Mouse (Mus musculus) heart, embryonic 10.5 days (tissue): ENCODE data around the gene Lmo7. TPM values are rescaled to one million over a fixed set of nuclear protein-coding genes. Genes with fewer than 3 reads are reported as not detected.

Experiments
- DNase-seq: peaks from one replicate; pipeline ENCODE4 v3.0.0-alpha.2; 2017; ENCODE audit warnings: low spot score
- H3K27ac ChIP-seq: fragments of 300-500 bp; sonication (generic); 2 replicates; pipeline ENCODE4 v1.5.1; 2016; ENCODE audit warnings: mild to moderate bottlenecking
- H3K27me3 ChIP-seq: fragments of 300-500 bp; sonication (generic); 2 replicates; pipeline ENCODE4 v1.6.1; 2016; ENCODE audit warnings: mild to moderate bottlenecking; ENCODE audit not compliant: poor library complexity, insufficient read depth, severe bottlenecking
- H3K36me3 ChIP-seq: fragments of 300-500 bp; sonication (generic); 2 replicates; pipeline ENCODE4 v1.6.1; 2016; ENCODE audit warnings: mild to moderate bottlenecking, moderate library complexity
- H3K4me1 ChIP-seq: fragments of 300-500 bp; sonication (generic); 2 replicates; pipeline ENCODE4 v1.6.1; 2016; ENCODE audit warnings: mild to moderate bottlenecking
- H3K4me3 ChIP-seq: fragments of 300-500 bp; sonication (generic); 2 replicates; pipeline ENCODE4 v1.5.1; 2016; ENCODE audit warnings: mild to moderate bottlenecking, moderate library complexity
- H3K9me3 ChIP-seq: fragments of 300-500 bp; sonication (generic); 2 replicates; pipeline ENCODE4 v1.6.1; 2016; ENCODE audit warnings: mild to moderate bottlenecking, moderate library complexity
- WGBS: fragments of 180-500 bp; shearing (Covaris S2); methylation state at CpG from one replicate; pipeline ENCODE4 v1.1.7; 2016; 5-methylcytosine and 5-hydroxymethylcytosine counted together
- polyA plus RNA-seq: library from polyadenylated mRNA; unstranded; fragments of >200 nt; fragmentation: Nextera tagmentation; extraction: Ambion mirVana; gene quantifications from 2 replicates; pipeline ENCODE4 v1.2.1, GENCODE M21; 2016

Lmo7 gene
- polyA plus RNA-seq, 1 experiment from 2014 or later = 79.4 TPM

- Histone ChIP-seq H3K36me3 (peaks cover 44% of the 10 kb centered on the region), H3K27me3 (no peaks in the 10 kb centered on the region), H3K27ac (no peak overlapping the region), H3K4me1 (no peaks in the 10 kb centered on the region), H3K9me3 (no peaks in the 10 kb centered on the region), H3K4me3 (no peak overlapping the region)
- WGBS = 84% methylated on average over 7 of the region's 7 CpGs
- no peak for DNase-seq
Measured at GRCm38 (mm10) chr14:101911983-101912382, 182.2 kb downstream of the Lmo7 start.

DNA sequence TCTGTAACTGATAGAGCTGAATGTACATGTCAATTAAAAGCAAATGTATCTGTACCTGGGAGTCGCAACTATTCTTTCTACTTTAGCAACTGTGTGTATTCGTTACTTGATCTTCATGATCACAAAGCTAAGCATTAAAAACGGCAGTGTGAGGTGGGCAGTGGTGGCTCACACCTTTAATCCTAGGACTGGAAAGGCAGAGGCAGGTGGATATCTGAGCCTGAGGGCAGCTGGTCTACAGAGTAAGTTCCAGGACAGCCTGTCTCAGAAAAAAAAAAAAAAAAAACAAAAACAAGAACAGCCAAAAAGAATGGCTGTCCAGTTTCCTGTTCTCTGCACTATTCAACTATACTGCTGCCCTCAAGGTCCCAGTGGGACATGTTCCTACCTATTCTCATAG lies 182.6 kb downstream of the Lmo7 start:
- peaks cover 46% of the 10 kb centered on the region for H3K36me3 ChIP-seq
- DNase-seq = no peak
- H3K4me3 ChIP-seq = no peak overlapping the region
- no peaks in the 10 kb centered on the region for H3K27me3 ChIP-seq
- H3K27ac ChIP-seq = no peak overlapping the region
- 82% methylated on average over 3 of the region's 3 CpGs for WGBS
- no peaks in the 10 kb centered on the region for H3K4me1 ChIP-seq
- no peaks in the 10 kb centered on the region for H3K9me3 ChIP-seq

DNA sequence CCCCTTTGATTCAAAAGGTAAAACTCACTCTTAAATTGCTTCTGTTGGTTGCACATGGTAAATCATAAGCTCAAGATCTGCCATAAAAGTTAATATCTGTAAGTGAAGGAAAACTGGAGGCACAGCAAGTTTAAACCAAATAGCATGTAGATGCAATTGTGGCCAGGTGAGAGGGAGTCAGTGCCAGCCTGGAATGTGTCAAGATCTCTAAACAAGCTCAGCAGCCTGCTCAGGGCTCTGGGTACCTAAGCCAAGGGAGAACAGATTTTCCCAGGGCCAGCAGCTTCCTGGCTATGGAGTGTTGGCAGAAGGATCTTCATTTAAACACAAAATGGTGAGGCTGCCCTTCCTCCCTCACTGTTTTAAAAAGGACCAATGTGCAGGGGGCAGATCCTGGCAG lies 184.6 kb downstream of the Lmo7 start:
- Histone ChIP-seq H3K36me3 (peaks cover 53% of the 10 kb centered on the region), H3K27ac (no peak overlapping the region)

GRCm38 (mm10) chr14:101915867-101916266 lies 186.1 kb downstream of the Lmo7 start:
- DNase-seq = no peak
- no peaks in the 10 kb centered on the region for H3K9me3 ChIP-seq
- no peak overlapping the region for H3K27ac ChIP-seq
- no peaks in the 10 kb centered on the region for H3K4me1 ChIP-seq
- no peak overlapping the region for H3K4me3 ChIP-seq
- H3K36me3 ChIP-seq = peaks cover 64% of the 10 kb centered on the region
- no peaks in the 10 kb centered on the region for H3K27me3 ChIP-seq
- 74% methylated on average over 8 of the region's 8 CpGs for whole genome bisulfite sequencing

More for the DNA sequence above, 184.6 kb downstream of the Lmo7 start:
- no peak for DNase-seq
- H3K4me3 ChIP-seq = no peak overlapping the region
- H3K27me3 ChIP-seq = no peaks in the 10 kb centered on the region
- H3K9me3 ChIP-seq = no peaks in the 10 kb centered on the region
- no peaks in the 10 kb centered on the region for H3K4me1 ChIP-seq

DNA sequence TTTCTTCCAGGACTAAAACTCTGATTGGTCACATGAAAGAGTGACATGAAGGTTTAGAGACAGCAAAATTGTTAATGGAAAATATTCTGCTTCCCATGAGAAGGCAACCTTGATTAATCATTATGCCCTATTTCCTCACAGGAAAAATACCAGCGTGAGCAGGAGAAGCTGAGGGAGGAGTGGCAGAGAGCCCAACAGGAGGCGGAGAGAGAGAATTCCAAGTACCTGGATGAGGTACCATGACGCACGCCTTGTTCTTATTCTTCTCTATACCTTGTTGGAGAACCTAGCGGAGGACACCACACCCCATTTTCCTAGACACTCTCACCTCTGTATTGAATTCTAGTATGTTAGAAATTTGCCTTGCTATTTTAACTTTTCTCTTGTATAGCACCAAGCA lies 188.7 kb downstream of the Lmo7 start:
- Histone ChIP-seq H3K27ac (no peak overlapping the region), H3K4me3 (no peak overlapping the region), H3K4me1 (no peaks in the 10 kb centered on the region), H3K27me3 (no peaks in the 10 kb centered on the region), H3K9me3 (no peaks in the 10 kb centered on the region), H3K36me3 (peaks cover 66% of the 10 kb centered on the region)
- no peak for DNase-seq
- 92% methylated on average over 5 of the region's 5 CpGs for WGBS

- no peaks in the 10 kb centered on the region for H3K4me1 ChIP-seq
- 82% methylated on average over 12 of the region's 12 CpGs for WGBS
- no peaks in the 10 kb centered on the region for H3K9me3 ChIP-seq
- peaks cover 70% of the 10 kb centered on the region for H3K36me3 ChIP-seq
- H3K27ac ChIP-seq = no peak overlapping the region
- H3K27me3 ChIP-seq = no peaks in the 10 kb centered on the region
- no peak overlapping the region for H3K4me3 ChIP-seq
- DNase-seq = no peak
Measured at GRCm38 (mm10) chr14:101927646-101928244, 198.0 kb downstream of the Lmo7 start.

DNA sequence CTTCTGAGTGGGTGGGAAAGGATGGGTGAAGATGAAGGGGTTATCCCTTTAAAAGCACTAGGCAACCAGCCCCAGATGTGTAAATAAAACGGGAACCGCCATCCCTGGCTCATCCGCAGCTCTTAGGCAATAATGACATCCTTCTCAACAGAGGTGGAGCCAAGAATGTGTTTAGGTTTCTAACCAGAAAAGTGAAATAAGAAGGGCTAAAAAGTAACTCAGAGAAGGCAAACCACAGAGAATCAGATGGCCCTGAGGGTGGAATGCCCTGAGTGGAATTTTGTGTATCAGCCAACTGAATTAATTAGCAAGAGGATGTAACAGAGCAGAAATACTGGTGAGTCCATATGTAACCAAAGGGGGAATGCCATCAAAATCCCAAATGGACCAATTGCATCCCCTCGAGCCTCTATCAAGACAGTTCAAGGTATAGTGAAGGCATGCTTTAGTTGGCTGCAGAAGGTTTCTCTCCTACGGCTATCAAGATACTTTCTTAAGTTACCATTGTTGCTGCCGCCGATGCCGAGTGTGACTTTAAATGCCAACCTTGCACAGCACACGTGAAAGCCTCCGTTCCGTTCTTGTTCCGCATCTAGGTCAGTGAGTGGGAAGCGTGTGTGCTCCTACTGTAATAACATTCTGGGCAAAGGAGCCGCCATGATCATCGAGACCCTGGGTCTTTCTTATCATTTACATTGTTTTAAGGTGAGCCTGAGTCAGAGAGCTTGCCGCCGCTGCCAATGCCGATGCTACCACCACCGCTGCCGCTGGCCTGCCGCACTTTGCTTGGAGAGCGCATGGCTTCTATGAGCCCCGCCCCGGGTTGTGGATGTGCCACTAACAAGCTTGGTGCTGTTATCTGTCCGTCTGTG lies 201.1 kb downstream of the Lmo7 start:
- Histone ChIP-seq H3K36me3 (peaks cover 76% of the 10 kb centered on the region), H3K4me3 (no peak overlapping the region), H3K9me3 (no peaks in the 10 kb centered on the region), H3K27me3 (no peaks in the 10 kb centered on the region), H3K27ac (no peak overlapping the region), H3K4me1 (no peaks in the 10 kb centered on the region)
- WGBS = 92% methylated on average over 25 of the region's 25 CpGs
- DNase-seq = no peak

GRCm38 (mm10) chr14:101931448-101931750 lies 201.6 kb downstream of the Lmo7 start:
- Histone ChIP-seq H3K9me3 (no peaks in the 10 kb centered on the region), H3K4me1 (no peaks in the 10 kb centered on the region), H3K4me3 (no peak overlapping the region), H3K27ac (no peak overlapping the region), H3K27me3 (no peaks in the 10 kb centered on the region), H3K36me3 (peaks cover 70% of the 10 kb centered on the region)
- 85% methylated on average over 4 of the region's 4 CpGs for WGBS
- no peak for DNase-seq

- DNase-seq = no peak
- 88% methylated on average over 9 of the region's 9 CpGs for WGBS
- Histone ChIP-seq H3K27ac (no peak overlapping the region), H3K4me3 (no peak overlapping the region), H3K9me3 (no peaks in the 10 kb centered on the region), H3K27me3 (no peaks in the 10 kb centered on the region), H3K36me3 (peaks cover 54% of the 10 kb centered on the region), H3K4me1 (no peaks in the 10 kb centered on the region)
Measured at GRCm38 (mm10) chr14:101933551-101933950, 203.8 kb downstream of the Lmo7 start.

GRCm38 (mm10) chr14:101942971-101943370 lies 213.2 kb downstream of the Lmo7 start:
- H3K36me3 ChIP-seq = no peaks in the 10 kb centered on the region
- WGBS = 10% methylated on average over 4 of the region's 4 CpGs
- no peaks in the 10 kb centered on the region for H3K4me1 ChIP-seq
- DNase-seq = no peak
- H3K27me3 ChIP-seq = no peaks in the 10 kb centered on the region
- peak overlapping the region; percentile 56; the same call in 1 of the 2 replicates for H3K27ac ChIP-seq
- no peaks in the 10 kb centered on the region for H3K9me3 ChIP-seq
- H3K4me3 ChIP-seq = peak overlapping the region; percentile 33; the same call in 1 of the 2 replicates

- no peak for DNase-seq
- 53% methylated on average over 21 of the region's 21 CpGs for WGBS
- H3K27me3 ChIP-seq = no peaks in the 10 kb centered on the region
- H3K4me1 ChIP-seq = no peaks in the 10 kb centered on the region
- H3K9me3 ChIP-seq = no peaks in the 10 kb centered on the region
- no peak overlapping the region for H3K27ac ChIP-seq
- H3K36me3 ChIP-seq = no peaks in the 10 kb centered on the region
- no peak overlapping the region for H3K4me3 ChIP-seq
Measured at GRCm38 (mm10) chr14:101946711-101947516, 217.2 kb downstream of the Lmo7 start.

DNA sequence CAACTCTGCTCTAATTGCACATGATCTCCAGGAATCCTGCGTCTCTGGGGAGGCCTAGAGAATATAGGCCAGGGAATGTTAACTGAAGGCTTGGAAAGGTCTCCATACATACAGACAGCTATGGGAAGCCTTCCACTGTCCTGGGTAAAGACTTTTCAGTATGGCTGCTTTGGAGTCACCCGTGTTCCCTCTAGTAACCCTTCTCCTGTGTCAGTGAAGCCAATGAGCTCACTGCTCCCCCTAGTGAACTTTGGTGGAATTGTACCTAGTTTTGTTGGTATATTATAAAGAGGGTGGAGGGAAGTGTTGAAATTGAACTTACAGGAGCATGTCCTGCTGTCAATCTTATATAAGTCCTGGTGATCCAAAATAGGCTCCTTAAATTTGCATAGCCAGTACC lies 219.4 kb downstream of the Lmo7 start:
- no peak for DNase-seq
- Histone ChIP-seq H3K4me1 (no peaks in the 10 kb centered on the region), H3K27ac (no peak overlapping the region), H3K27me3 (no peaks in the 10 kb centered on the region), H3K36me3 (no peaks in the 10 kb centered on the region), H3K9me3 (no peaks in the 10 kb centered on the region), H3K4me3 (no peak overlapping the region)
- 59% methylated on average over 2 of the region's 2 CpGs for WGBS

DNA sequence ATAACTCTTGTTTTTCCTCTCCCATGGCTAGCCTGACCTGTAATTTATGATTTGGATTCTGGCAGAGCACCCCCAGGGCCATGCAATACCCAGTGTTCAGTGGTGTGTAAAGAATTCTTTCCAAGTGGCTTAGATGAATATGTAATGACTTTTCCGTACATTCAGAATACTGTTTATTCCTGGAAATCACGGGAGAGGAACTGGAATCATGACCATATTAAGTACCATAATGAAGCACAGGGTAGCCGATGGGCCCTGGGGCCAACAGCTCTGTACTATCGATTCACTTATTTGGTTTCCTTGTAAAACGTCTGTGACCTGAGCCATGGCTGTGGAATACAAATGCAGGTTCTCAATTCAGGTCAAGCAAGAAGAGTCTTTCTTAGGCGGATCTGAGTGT lies 221.3 kb downstream of the Lmo7 start:
- no peaks in the 10 kb centered on the region for H3K9me3 ChIP-seq
- no peaks in the 10 kb centered on the region for H3K27me3 ChIP-seq
- H3K4me3 ChIP-seq = no peak overlapping the region
- no peak for DNase-seq
- WGBS = 88% methylated on average over 6 of the region's 6 CpGs
- H3K4me1 ChIP-seq = no peaks in the 10 kb centered on the region
- no peaks in the 10 kb centered on the region for H3K36me3 ChIP-seq
- no peak overlapping the region for H3K27ac ChIP-seq
